Mouse (Mus musculus): ENCODE results near the gene F11r. TPM values are rescaled to one million over a fixed set of nuclear protein-coding genes. Genes with fewer than 3 reads are reported as not detected.

Gene F11r
- total and polyA plus RNA-seq, 2 experiments, result 39.1 to 47.7 TPM

- Histone ChIP-seq H3K27ac (replicated peaks; ENCODE audit: insufficient read depth, low read depth, low read length) (peak overlapping the region; percentile 20; the same call in 1 of the 2 replicates), H3K27me3 (ENCODE audit: control insufficient read depth, insufficient read depth, low read length) (no peaks in the 10 kb centered on the region), H3K4me3 (ENCODE audit: insufficient read depth, low read depth, low read length) (no peak overlapping the region), H3K9ac (ENCODE audit: low read depth, low read length) (no peak overlapping the region), H3K36me3 (ENCODE audit: control insufficient read depth, insufficient read depth, low read length) (no peaks in the 10 kb centered on the region), H3K4me1 (ENCODE audit: control insufficient read depth, insufficient read depth, low read length) (peaks cover 3% of the 10 kb centered on the region; the same call in 1 of the 2 replicates), H3K79me2 (ENCODE audit: control insufficient read depth, insufficient read depth, low read length) (no peaks in the 10 kb centered on the region)
- 13% methylated on average over 4 of the region's 4 CpGs for WGBS
- TF ChIP-seq CTCF (IDR thresholded peaks at IDR 0.05; ENCODE audit: low read depth, low read length) (no peak), POLR2A (IDR thresholded peaks at IDR 0.05; ENCODE audit: extremely low read depth, insufficient read depth, low read length) (no peak)
- peak; percentile 95 for DNase-seq (ENCODE audit: extremely low read depth, low read depth, low spot score)
These were observed 12.2 kb upstream of the F11r start for GRCm38 (mm10) chr1:171425126-171425525.

GRCm38 (mm10) chr1:171432158-171432557 is 5.2 kb upstream of the F11r start:
- Histone ChIP-seq H3K27me3 (ENCODE audit: control insufficient read depth, insufficient read depth, low read length) (no peaks in the 10 kb centered on the region), H3K36me3 (ENCODE audit: control insufficient read depth, insufficient read depth, low read length) (no peaks in the 10 kb centered on the region), H3K4me1 (ENCODE audit: control insufficient read depth, insufficient read depth, low read length) (peaks cover 4% of the 10 kb centered on the region), H3K79me2 (ENCODE audit: control insufficient read depth, insufficient read depth, low read length) (no peaks in the 10 kb centered on the region), H3K9ac (ENCODE audit: low read depth, low read length) (no peak overlapping the region), H3K27ac (replicated peaks; ENCODE audit: insufficient read depth, low read depth, low read length) (no peak overlapping the region), H3K4me3 (ENCODE audit: insufficient read depth, low read depth, low read length) (no peak overlapping the region)
- 80% methylated on average over 5 of the region's 5 CpGs for WGBS
- no peak for DNase-seq (ENCODE audit: extremely low read depth, low read depth, low spot score)
- TF ChIP-seq CTCF (IDR thresholded peaks at IDR 0.05; ENCODE audit: low read depth, low read length), result no peak
- no peak for TF ChIP-seq POLR2A (IDR thresholded peaks at IDR 0.05; ENCODE audit: extremely low read depth, insufficient read depth, low read length)

GRCm38 (mm10) chr1:171435288-171435814 is 2.0 kb upstream of the F11r start:
- no peak overlapping the region for H3K27ac ChIP-seq (replicated peaks; ENCODE audit: insufficient read depth, low read depth, low read length)
- no peak for DNase-seq (ENCODE audit: extremely low read depth, low read depth, low spot score)
- 41% methylated on average over 7 of the region's 7 CpGs for WGBS
- no peaks in the 10 kb centered on the region for H3K36me3 ChIP-seq (ENCODE audit: control insufficient read depth, insufficient read depth, low read length)
- H3K4me3 ChIP-seq (ENCODE audit: insufficient read depth, low read depth, low read length), result no peak overlapping the region
- no peak for TF ChIP-seq CTCF (IDR thresholded peaks at IDR 0.05; ENCODE audit: low read depth, low read length)
- no peaks in the 10 kb centered on the region for H3K27me3 ChIP-seq (ENCODE audit: control insufficient read depth, insufficient read depth, low read length)
- H3K79me2 ChIP-seq (ENCODE audit: control insufficient read depth, insufficient read depth, low read length), result peaks cover 14% of the 10 kb centered on the region; the same call in 1 of the 2 replicates
- H3K4me1 ChIP-seq (ENCODE audit: control insufficient read depth, insufficient read depth, low read length), result peaks cover 13% of the 10 kb centered on the region
- no peak overlapping the region for H3K9ac ChIP-seq (ENCODE audit: low read depth, low read length)

DNA sequence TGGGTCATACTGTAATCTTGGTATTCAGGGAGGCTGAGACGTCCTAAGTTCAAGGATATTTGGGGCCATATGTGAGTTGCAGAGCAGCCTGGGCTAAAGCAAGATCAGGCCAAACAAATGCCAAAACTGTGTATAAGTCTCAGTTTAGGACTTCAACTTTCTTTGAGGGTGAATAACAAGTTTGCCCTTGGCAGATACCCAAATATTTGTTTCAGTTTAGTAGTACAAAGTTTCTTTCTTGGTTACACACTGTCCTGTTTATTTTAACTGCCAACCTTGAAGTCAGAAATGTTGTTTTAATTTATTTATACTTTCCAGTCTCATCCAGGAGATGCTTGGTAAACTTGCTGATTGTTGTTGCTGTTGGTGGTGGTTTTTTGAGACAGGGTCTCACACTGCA is 1.4 kb upstream of the F11r start:
- Histone ChIP-seq H3K27me3 (ENCODE audit: control insufficient read depth, insufficient read depth, low read length) (no peaks in the 10 kb centered on the region), H3K4me3 (ENCODE audit: insufficient read depth, low read depth, low read length) (no peak overlapping the region), H3K79me2 (ENCODE audit: control insufficient read depth, insufficient read depth, low read length) (peaks cover 15% of the 10 kb centered on the region; the same call in 1 of the 2 replicates), H3K27ac (replicated peaks; ENCODE audit: insufficient read depth, low read depth, low read length) (no peak overlapping the region), H3K4me1 (ENCODE audit: control insufficient read depth, insufficient read depth, low read length) (peaks cover 17% of the 10 kb centered on the region), H3K9ac (ENCODE audit: low read depth, low read length) (no peak overlapping the region), H3K36me3 (ENCODE audit: control insufficient read depth, insufficient read depth, low read length) (no peaks in the 10 kb centered on the region)
- 58% methylated on average over 1 of the region's 1 CpGs for WGBS
- peak; percentile 62 for DNase-seq (ENCODE audit: extremely low read depth, low read depth, low spot score)
- TF ChIP-seq CTCF (IDR thresholded peaks at IDR 0.05; ENCODE audit: low read depth, low read length) (no peak), POLR2A (IDR thresholded peaks at IDR 0.05; ENCODE audit: extremely low read depth, insufficient read depth, low read length) (no peak)

DNA sequence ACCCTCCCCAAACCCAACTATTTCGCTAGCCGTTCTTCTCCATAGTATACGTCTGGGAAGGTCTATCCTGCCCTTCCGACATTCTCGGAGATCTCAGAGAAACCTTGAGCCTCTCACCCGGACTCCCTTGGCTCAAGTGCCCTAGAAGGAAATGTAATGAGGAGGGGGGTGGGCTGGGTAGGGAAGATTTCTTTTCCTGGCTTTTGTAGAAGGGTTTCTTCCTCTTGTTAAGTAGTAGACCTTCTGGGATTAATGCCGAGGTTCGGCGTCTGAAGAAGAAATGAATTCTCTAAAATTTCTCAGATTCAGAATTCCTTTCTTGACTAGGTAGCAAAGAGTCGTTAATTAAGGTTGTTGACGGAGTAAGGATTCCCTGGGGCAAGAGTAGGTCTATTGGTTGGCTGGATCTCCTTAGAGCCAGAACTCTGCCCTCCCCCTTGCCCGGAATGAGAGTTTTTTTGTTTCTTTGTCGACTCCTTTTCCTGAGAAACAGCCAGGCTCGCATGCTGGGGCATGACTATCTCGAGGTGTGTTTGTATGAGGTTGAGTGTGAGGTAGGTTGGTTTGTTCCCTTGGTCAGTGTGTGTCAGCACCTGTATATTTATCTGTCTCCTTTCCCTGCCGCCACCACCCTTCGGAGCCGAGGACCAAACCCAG is 807 bp downstream of the F11r start:
- Histone ChIP-seq H3K36me3 (ENCODE audit: control insufficient read depth, insufficient read depth, low read length) (no peaks in the 10 kb centered on the region), H3K4me3 (ENCODE audit: insufficient read depth, low read depth, low read length) (peak overlapping the region; percentile 69), H3K27me3 (ENCODE audit: control insufficient read depth, insufficient read depth, low read length) (no peaks in the 10 kb centered on the region), H3K27ac (replicated peaks; ENCODE audit: insufficient read depth, low read depth, low read length) (peak overlapping the region; percentile 93), H3K9ac (ENCODE audit: low read depth, low read length) (peak overlapping the region; percentile 79), H3K4me1 (ENCODE audit: control insufficient read depth, insufficient read depth, low read length) (peaks cover 32% of the 10 kb centered on the region), H3K79me2 (ENCODE audit: control insufficient read depth, insufficient read depth, low read length) (peaks cover 24% of the 10 kb centered on the region; the same call in 1 of the 2 replicates)
- WGBS, result under 1% methylated on average over 18 of the region's 18 CpGs
- no peak for DNase-seq (ENCODE audit: extremely low read depth, low read depth, low spot score)
- TF ChIP-seq CTCF (IDR thresholded peaks at IDR 0.05; ENCODE audit: low read depth, low read length) (no peak), POLR2A (IDR thresholded peaks at IDR 0.05; ENCODE audit: extremely low read depth, insufficient read depth, low read length) (no peak)

GRCm38 (mm10) chr1:171439072-171439471 is 1.7 kb downstream of the F11r start:
- H3K27me3 ChIP-seq (ENCODE audit: control insufficient read depth, insufficient read depth, low read length), result no peaks in the 10 kb centered on the region
- H3K9ac ChIP-seq (ENCODE audit: low read depth, low read length), result peak overlapping the region; percentile 61
- WGBS, result 3% methylated on average over 8 of the region's 8 CpGs
- DNase-seq (ENCODE audit: extremely low read depth, low read depth, low spot score), result peak; percentile 75
- H3K36me3 ChIP-seq (ENCODE audit: control insufficient read depth, insufficient read depth, low read length), result no peaks in the 10 kb centered on the region
- peaks cover 30% of the 10 kb centered on the region; the same call in 1 of the 2 replicates for H3K79me2 ChIP-seq (ENCODE audit: control insufficient read depth, insufficient read depth, low read length)
- peak overlapping the region; percentile 90 for H3K27ac ChIP-seq (replicated peaks; ENCODE audit: insufficient read depth, low read depth, low read length)
- peaks cover 32% of the 10 kb centered on the region for H3K4me1 ChIP-seq (ENCODE audit: control insufficient read depth, insufficient read depth, low read length)
- TF ChIP-seq CTCF (IDR thresholded peaks at IDR 0.05; ENCODE audit: low read depth, low read length) (no peak), POLR2A (IDR thresholded peaks at IDR 0.05; ENCODE audit: extremely low read depth, insufficient read depth, low read length) (no peak)
- H3K4me3 ChIP-seq (ENCODE audit: insufficient read depth, low read depth, low read length), result peak overlapping the region; percentile 69

Data from liver, adult 2 months (tissue).